Mouse (Mus musculus): Measurements from ENCODE around the gene Trit1. TPM values are rescaled to one million over a fixed set of nuclear protein-coding genes. Genes with fewer than 3 reads are reported as not detected.

Trit1 gene
- 8.4 TPM for polyA plus RNA-seq (2014; fragmentation: Illumina TruSeq; extraction: RNeasy Lipid Tissue Mini Kit (QIAGEN cat#74804); ENCODE audit: insufficient read depth, low read depth, low replicate concordance)

DNA sequence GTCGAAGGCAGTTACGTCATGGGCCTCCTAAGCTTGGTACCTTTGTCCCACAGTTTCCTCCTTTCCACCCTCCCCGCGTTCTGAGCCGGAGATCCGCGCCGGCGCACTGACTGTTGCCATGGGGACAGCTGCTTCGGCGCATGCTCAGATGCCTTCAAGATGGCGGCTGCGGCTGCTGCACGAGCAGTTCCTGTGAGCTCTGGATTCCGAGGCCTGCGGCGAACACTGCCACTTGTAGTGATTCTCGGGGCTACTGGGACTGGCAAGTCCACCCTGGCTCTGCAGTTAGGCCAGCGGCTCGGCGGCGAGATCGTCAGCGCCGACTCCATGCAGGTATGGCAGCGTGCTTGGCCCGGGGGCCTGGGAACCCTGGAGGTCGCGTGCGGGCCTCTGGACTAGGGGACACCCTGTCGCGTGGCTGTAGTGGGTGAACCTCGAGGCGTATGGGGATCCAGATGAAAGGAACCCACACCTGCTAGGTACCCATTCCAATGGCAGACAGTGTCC is at the start of gene Trit1:
Gene Trit1, plus strand, starts transcription at position 147 of the 507 bp plus-strand sequence.

DNA sequence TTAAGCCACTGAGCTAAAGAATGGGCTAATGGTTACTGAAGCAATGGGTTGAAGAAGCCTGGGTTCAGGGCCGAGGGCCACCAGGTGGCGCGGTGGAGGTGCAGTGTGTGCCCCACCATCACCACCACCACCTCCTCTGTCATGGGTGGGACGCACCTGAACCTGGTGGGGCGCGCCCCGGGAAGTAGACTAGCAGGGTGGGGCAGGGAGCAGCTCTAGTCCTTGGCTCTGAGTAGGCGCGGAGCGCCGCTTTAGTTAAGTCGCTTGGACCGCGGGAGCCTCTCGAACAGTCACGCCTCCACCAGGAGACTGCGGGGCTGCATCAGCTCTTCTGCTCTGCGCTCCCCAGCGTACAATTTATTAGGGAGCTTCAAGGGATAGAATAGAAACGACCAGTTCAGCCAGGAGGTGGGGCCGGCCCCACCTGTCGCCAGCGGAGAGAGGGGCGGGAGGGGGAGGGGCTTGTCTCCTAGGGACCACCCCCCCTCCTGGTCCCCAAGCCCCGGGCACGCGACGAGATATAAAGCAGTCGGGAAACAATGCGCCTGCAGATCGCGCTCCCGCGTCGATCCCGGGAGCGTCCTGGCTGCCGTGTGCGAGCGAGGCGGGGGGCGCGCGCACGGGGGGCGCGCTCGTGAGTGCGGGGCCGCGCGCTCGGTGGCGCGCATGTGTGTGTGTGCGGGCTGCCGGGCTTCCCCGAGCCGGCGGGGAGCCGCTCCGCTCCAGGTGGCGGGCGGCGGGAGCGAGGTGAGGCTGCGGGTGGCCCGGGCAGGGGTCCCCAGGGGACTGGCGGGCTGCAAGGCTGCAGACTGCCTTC is 20.8 kb upstream of the Trit1 start, which contains the start of gene Mycl:
Gene Mycl, plus strand, starts transcription at position 249 of the 817 bp plus-strand sequence.

Other genes with a start within 250 kb of the Trit1 start
- gene Ppt1, start 180.4 kb upstream of the Trit1 start, polyA plus RNA-seq (2014; fragmentation: Illumina TruSeq; extraction: RNeasy Lipid Tissue Mini Kit (QIAGEN cat#74804); ENCODE audit: insufficient read depth, low read depth, low replicate concordance): 53.1 TPM
- 112 TPM for gene Cap1, start 130.5 kb upstream of the Trit1 start, polyA plus RNA-seq (2014; fragmentation: Illumina TruSeq; extraction: RNeasy Lipid Tissue Mini Kit (QIAGEN cat#74804); ENCODE audit: insufficient read depth, low read depth, low replicate concordance)
- 5.2 TPM for gene Mfsd2a, start 55.4 kb upstream of the Trit1 start, polyA plus RNA-seq (2014; fragmentation: Illumina TruSeq; extraction: RNeasy Lipid Tissue Mini Kit (QIAGEN cat#74804); ENCODE audit: insufficient read depth, low read depth, low replicate concordance)
- gene Mycl, start 20.9 kb upstream of the Trit1 start, polyA plus RNA-seq (2014; fragmentation: Illumina TruSeq; extraction: RNeasy Lipid Tissue Mini Kit (QIAGEN cat#74804); ENCODE audit: insufficient read depth, low read depth, low replicate concordance): 5.6 TPM
- not detected for gene Bmp8b, start 88.6 kb downstream of the Trit1 start, polyA plus RNA-seq (2014; fragmentation: Illumina TruSeq; extraction: RNeasy Lipid Tissue Mini Kit (QIAGEN cat#74804); ENCODE audit: insufficient read depth, low read depth, low replicate concordance)
- gene Oxct2b, start 99.7 kb downstream of the Trit1 start, polyA plus RNA-seq (2014; fragmentation: Illumina TruSeq; extraction: RNeasy Lipid Tissue Mini Kit (QIAGEN cat#74804); ENCODE audit: insufficient read depth, low read depth, low replicate concordance): not detected
- gene Ppie, start 123.4 kb downstream of the Trit1 start, polyA plus RNA-seq (2014; fragmentation: Illumina TruSeq; extraction: RNeasy Lipid Tissue Mini Kit (QIAGEN cat#74804); ENCODE audit: insufficient read depth, low read depth, low replicate concordance): 42.5 TPM
- gene Hpcal4, start 166.6 kb downstream of the Trit1 start, polyA plus RNA-seq (2014; fragmentation: Illumina TruSeq; extraction: RNeasy Lipid Tissue Mini Kit (QIAGEN cat#74804); ENCODE audit: insufficient read depth, low read depth, low replicate concordance): 0.92 TPM
- not detected for gene Nt5c1a, start 184.9 kb downstream of the Trit1 start, polyA plus RNA-seq (2014; fragmentation: Illumina TruSeq; extraction: RNeasy Lipid Tissue Mini Kit (QIAGEN cat#74804); ENCODE audit: insufficient read depth, low read depth, low replicate concordance)
- gene Heyl, start 217.0 kb downstream of the Trit1 start, polyA plus RNA-seq (2014; fragmentation: Illumina TruSeq; extraction: RNeasy Lipid Tissue Mini Kit (QIAGEN cat#74804); ENCODE audit: insufficient read depth, low read depth, low replicate concordance): 10.7 TPM
- gene Pabpc4, start 245.8 kb downstream of the Trit1 start, polyA plus RNA-seq (2014; fragmentation: Illumina TruSeq; extraction: RNeasy Lipid Tissue Mini Kit (QIAGEN cat#74804); ENCODE audit: insufficient read depth, low read depth, low replicate concordance): 19.4 TPM

Measured in lung, adult 10 weeks (tissue).